Mouse (Mus musculus): ENCODE results near the gene Slc22a1. TPM values are rescaled to one million over a fixed set of nuclear protein-coding genes. Genes with fewer than 3 reads are reported as not detected.

Slc22a1 gene
- total RNA-seq (2017), result not detected in 3 replicates

DNA sequence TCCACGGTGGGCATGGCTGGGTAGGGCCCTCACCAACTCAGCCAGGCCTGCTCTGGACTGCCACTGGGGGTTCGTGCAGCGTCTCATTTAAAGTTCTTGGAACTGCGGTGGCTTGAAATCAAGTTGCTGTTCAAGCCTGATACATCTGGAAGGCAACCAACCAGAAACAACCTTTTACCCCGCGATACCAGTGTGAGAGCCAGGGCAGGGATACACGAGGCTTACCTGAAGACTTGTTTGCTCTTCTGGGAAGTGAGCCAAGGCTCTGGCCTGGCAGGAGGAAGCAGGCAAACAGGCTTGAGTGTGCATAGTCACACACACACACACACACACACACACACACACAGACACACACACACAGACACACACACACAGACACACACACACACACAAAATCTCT, at the start of gene Slc22a1:
TSS of gene Slc22a1 (minus strand) at position 184 of the 400 bp plus-strand sequence.
- ATAC-seq (replicated peaks; ENCODE audit: insufficient number of reproducible peaks, low FRiP score, low TSS enrichment, poor library complexity, severe bottlenecking), result no peak

- no peak for ATAC-seq (replicated peaks; ENCODE audit: insufficient number of reproducible peaks, low FRiP score, low TSS enrichment, poor library complexity, severe bottlenecking)
Measured at GRCm38 (mm10) chr17:12724767-12725744, 49.4 kb upstream of the Slc22a1 start.

DNA sequence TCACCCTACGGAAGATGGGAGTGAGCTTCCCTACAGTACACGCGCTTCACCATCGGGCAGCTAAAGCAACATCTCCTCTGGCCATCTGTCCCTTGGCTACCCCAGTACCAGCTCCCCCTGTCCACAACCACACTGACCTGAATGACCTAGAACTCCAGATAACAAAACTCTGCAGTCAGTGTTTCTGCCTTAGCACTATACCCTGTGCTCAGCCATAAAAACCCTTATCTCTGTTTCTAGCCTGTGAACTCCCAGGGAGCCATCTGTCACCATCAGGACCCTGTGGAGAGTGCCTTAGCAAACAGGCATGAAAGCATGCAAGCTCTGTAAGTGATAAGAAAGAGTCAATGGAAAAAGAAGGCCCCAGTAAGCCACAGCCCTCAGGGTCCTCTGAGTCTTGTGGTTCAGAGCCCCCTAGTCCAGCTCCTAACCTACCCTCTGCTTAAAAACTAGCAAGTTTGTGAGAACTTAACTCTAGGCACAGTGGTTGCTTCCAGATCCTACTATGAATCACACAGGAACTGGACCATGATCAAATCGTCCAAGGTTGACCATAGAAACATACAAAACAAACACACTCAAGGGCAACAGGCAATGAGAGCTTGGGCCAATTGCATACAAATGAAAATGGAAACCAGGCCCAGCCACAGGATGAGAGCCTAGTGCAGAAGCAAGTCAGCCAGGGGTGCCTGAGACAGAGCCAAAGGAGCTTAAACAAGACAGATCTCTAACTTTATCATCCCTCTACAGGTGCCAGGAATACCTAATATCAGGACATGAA, 48.5 kb upstream of the Slc22a1 start:
- no peak for ATAC-seq (replicated peaks; ENCODE audit: insufficient number of reproducible peaks, low FRiP score, low TSS enrichment, poor library complexity, severe bottlenecking)

DNA sequence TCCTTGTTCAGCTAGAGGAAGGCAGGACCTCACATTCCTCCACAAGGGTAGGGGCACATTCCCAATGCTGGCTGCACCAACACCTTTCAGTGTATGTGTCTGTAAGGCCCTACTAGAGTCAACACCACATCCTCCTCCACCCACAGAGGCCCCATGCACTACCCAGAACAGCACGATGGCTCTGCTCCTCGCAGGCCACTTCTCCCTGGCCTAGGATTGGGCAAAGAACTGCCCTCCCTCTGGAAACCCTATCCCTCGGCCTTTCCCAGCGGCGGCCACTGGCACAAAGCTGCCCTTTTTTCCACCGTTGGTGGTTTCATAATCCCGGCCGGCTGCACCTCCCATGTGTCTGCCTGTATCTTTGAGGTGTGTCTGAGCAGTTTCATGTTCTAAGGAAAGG, 47.0 kb upstream of the Slc22a1 start:
- ATAC-seq (replicated peaks; ENCODE audit: insufficient number of reproducible peaks, low FRiP score, low TSS enrichment, poor library complexity, severe bottlenecking), result no peak

DNA sequence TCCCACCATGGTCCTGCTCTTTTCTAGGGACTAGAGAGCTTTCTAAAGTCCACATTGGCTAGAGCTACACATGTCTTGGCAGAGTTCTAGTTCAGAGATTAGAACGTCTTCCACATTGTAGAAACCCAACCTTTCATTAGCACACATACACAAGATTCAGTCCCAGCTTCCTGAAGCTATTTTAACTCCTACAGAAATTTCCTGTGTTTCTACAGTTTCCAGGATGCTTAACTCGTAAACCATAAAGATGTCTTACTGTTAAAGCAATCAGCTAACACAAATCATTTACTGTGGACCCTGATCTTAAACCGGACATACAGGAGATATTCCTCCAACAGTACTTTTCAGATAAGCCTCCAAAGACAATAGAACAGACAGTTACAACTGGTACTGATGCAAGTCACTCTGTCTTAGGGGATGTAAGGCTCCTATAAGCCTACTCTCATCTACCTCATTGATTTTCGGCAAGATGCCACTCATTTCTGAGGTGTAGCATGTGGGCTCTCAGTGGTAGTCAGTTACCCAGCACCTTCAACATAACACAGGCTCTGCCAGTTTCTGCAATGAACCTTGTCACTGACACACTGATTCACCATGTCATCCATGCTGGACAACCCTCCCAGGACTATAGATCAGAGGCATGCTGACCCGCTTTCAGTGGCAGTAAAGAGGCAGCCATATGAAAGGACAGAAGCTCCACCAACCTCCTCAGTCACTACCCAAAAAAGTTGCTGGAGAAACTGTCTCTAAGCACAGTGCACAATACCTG, 45.7 kb upstream of the Slc22a1 start:
- ATAC-seq (replicated peaks; ENCODE audit: insufficient number of reproducible peaks, low FRiP score, low TSS enrichment, poor library complexity, severe bottlenecking), result no peak

DNA sequence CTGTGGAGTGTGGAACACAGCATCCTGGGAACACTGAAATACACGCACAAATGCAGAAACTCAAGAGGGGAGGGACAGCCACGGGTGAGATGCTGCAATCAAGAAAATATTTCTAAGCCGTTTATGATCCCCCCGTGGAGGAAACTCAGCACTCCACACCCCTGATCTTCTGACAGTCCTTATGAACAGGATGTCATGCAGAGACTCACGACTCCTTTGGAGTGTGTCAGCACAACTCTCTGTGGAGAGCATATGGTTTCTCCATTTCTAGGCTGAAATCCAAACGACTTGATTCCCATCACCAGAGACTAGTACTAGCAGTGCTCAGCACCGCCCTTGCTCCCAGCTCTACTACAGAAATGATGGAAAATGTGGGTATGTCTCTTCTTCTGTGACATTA, 42.6 kb upstream of the Slc22a1 start:
- no peak for ATAC-seq (replicated peaks; ENCODE audit: insufficient number of reproducible peaks, low FRiP score, low TSS enrichment, poor library complexity, severe bottlenecking)

DNA sequence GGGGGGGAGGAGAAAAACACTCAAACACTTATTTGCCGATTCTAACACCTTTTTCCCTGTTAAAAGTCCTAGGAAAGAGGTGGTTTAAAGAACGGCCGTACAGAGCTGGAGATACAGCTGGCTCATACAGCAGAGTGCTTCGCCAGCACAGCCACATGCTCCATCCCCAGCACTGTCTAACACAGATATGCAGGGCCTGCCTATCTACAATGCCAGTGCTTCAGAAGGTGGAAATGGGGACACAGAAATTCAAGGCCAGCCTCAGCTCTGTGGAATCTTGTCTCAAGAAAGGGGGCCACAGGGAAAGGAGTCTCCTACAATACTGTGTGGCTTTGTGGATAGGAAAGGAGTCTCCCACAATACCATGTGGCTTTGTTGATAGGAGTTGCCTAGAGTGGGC, 41.8 kb upstream of the Slc22a1 start:
- no peak for ATAC-seq (replicated peaks; ENCODE audit: insufficient number of reproducible peaks, low FRiP score, low TSS enrichment, poor library complexity, severe bottlenecking)

DNA sequence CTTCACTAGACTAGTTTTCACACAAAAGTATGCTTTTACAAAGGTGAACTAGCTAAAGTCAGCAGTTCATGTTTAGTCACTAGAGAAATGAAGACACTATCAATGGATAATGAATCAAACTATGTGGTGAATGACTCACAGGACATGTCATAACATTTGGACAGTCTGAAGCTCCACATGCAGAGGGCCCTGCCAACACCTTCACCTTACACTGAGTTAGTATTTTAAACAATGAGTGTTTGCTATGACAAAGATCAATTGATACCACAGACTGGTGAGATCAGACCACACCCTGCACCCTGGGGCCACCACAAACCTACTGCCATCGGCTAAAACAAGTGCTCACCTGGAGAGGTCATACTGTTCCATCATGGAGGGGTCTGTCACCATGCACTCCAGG, 39.4 kb upstream of the Slc22a1 start:
- no peak for ATAC-seq (replicated peaks; ENCODE audit: insufficient number of reproducible peaks, low FRiP score, low TSS enrichment, poor library complexity, severe bottlenecking)

DNA sequence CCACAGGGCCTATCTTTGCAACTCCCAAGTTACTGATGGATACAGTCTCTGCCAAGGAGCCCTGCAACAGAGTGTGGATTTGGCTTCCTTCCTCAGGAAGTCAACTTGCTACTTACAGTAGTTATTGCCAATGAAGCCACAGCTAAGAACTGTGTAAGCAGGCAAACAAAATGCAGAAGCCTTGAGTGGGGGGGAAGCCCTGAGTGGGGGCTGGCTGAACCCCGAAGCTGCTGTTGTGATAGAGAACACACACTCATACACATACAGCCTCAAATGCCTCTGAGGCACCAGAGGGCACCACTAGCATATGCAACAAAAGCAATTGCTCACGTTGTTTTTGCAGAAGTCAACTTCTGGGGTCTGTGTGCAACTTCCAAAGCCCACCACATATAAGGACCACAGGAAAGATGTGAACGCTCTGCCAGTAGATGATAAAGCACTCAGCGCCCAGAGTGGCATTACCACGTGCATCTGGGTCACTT, 38.5 kb upstream of the Slc22a1 start:
- no peak for ATAC-seq (replicated peaks; ENCODE audit: insufficient number of reproducible peaks, low FRiP score, low TSS enrichment, poor library complexity, severe bottlenecking)

- no peak for ATAC-seq (replicated peaks; ENCODE audit: insufficient number of reproducible peaks, low FRiP score, low TSS enrichment, poor library complexity, severe bottlenecking)
Measured at GRCm38 (mm10) chr17:12712993-12713392, 37.4 kb upstream of the Slc22a1 start.

GRCm38 (mm10) chr17:12712191-12712590, 36.6 kb upstream of the Slc22a1 start:
- ATAC-seq (replicated peaks; ENCODE audit: insufficient number of reproducible peaks, low FRiP score, low TSS enrichment, poor library complexity, severe bottlenecking), result no peak

- ATAC-seq (replicated peaks; ENCODE audit: insufficient number of reproducible peaks, low FRiP score, low TSS enrichment, poor library complexity, severe bottlenecking), result no peak
Measured at GRCm38 (mm10) chr17:12710976-12711375, 35.3 kb upstream of the Slc22a1 start.

DNA sequence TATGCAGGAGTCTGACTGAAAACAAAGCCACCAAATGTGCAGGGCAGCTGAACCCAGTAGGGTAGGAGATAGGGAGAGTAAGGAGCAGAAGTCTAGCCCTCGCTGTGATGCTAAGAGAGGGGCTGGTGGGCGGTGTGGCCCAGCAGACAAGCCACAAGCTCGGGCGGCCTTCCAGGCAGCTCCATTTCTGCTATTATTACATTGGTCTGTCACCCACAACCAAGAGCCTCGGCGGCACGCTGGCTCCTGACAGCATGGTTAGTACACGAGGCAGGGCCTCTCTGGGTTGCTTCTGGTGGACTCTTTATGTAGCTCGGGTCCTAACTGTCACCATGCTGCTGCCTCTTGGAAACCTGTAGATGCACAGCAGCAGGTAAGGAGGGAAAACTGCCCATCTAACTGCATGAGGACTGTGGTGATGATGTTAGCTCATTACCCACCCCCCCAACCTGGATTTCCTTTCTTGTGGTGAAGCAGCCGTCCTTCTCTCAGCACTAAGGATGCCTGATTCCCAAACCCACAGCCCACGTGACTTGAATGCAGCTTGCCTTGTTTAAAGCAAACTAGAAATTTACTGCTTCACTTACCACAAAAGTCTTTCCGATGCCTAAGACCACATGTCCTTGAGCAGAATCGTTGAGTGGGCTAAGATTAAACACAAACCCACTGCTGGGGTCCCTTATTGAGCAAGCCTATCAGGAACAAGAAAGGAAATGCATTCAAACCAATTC, 34.6 kb upstream of the Slc22a1 start:
- no peak for ATAC-seq (replicated peaks; ENCODE audit: insufficient number of reproducible peaks, low FRiP score, low TSS enrichment, poor library complexity, severe bottlenecking)

- ATAC-seq (replicated peaks; ENCODE audit: insufficient number of reproducible peaks, low FRiP score, low TSS enrichment, poor library complexity, severe bottlenecking), result no peak
Measured at GRCm38 (mm10) chr17:12708398-12708797, 32.8 kb upstream of the Slc22a1 start.

GRCm38 (mm10) chr17:12706590-12707049, 31.0 kb upstream of the Slc22a1 start:
- ATAC-seq (replicated peaks; ENCODE audit: insufficient number of reproducible peaks, low FRiP score, low TSS enrichment, poor library complexity, severe bottlenecking), result no peak

DNA sequence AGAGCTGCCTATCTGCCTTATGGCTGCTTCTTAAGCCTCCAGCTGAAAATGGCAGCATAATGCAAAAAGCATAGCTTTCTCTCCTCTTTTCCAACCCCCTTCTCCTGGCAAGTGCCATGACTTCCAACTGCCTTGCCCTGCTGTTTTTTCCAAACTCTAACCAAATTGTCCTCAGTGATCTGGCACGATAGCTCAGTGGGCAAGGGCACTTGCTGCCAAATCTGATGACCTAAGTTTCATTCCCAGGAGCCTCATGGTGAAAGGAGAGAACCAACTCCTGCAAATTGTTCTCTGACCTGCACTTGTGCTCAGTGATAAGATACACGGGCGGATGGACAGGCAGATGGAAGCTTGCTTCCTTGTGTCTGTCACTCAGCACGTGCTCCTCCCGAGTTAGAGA, 27.3 kb upstream of the Slc22a1 start:
- ATAC-seq (replicated peaks; ENCODE audit: insufficient number of reproducible peaks, low FRiP score, low TSS enrichment, poor library complexity, severe bottlenecking), result no peak

- no peak for ATAC-seq (replicated peaks; ENCODE audit: insufficient number of reproducible peaks, low FRiP score, low TSS enrichment, poor library complexity, severe bottlenecking)
Measured at GRCm38 (mm10) chr17:12700373-12700772, 24.7 kb upstream of the Slc22a1 start.

GRCm38 (mm10) chr17:12691899-12692298, 16.3 kb upstream of the Slc22a1 start:
- ATAC-seq (replicated peaks; ENCODE audit: insufficient number of reproducible peaks, low FRiP score, low TSS enrichment, poor library complexity, severe bottlenecking), result no peak

All from monocyte, adult 5-6 weeks (primary cell).